Mouse (Mus musculus) testis, adult 2 months (tissue): Measurements from ENCODE around the gene Crlf1.

Source experiments
- CTCF ChIP-seq: fragments of 200-500 bp; IDR thresholded peaks from 2 replicates; pipeline ENCODE4 v1.5.1; 2012; ENCODE audit warnings: low read depth, mild to moderate bottlenecking, inconsistent platforms, low read length, moderate library complexity; ENCODE audit not compliant: control insufficient read depth, insufficient read depth, insufficient replicate concordance
- POLR2A ChIP-seq: fragments of 200-500 bp; IDR thresholded peaks from 2 replicates; pipeline ENCODE4 v1.6.1; 2012; ENCODE audit warnings: low read depth, mild to moderate bottlenecking, inconsistent platforms, low read length, moderate library complexity; ENCODE audit not compliant: control insufficient read depth

GRCm38 (mm10) chr8:70495001-70495770, 2.2 kb downstream of the Crlf1 start:
- no peak for TF ChIP-seq CTCF
- TF ChIP-seq POLR2A, result no peak
